Mouse (Mus musculus): ENCODE measurements around the gene Rad9b. TPM values are rescaled to one million over a fixed set of nuclear protein-coding genes. Genes with fewer than 3 reads are reported as not detected.

Gene Rad9b
- polyA plus RNA-seq, 1 experiment from 2014 or later: 17.1 TPM

DNA sequence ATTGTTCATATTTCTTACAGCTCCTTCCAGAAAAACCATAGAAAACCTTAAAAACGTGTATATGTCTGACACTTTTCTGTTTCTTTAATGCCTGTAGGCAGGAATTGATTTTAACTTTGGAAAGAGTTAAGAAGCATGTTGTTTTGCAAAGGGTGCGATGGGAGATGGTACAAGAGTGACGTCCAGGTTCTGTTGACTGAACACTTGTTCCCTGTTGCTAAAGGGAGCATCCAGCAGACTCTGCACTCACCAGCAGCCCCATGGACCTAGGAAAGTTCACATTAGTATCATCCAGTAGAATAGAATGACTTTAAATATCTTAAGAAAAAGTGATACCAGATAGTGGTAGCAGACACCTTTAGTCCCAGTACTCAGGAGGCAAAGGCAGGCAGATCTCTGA lies 47.5 kb downstream of the Rad9b start:
- Histone ChIP-seq H3K36me3 (peaks cover 21% of the 10 kb centered on the region), H3K9ac (no peak overlapping the region), H3K4me2 (no peak overlapping the region), H3K9me3 (no peaks in the 10 kb centered on the region), H3K27ac (no peak overlapping the region), H3K4me3 (no peak overlapping the region), H3K4me1 (peaks cover 30% of the 10 kb centered on the region), H3K27me3 (no peaks in the 10 kb centered on the region)
- WGBS: 78% methylated on average over 3 of the region's 3 CpGs
- ATAC-seq (ENCODE audit: insufficient number of reproducible peaks, insufficient read depth, low FRiP score, low TSS enrichment, low read depth): no peak

- Histone ChIP-seq H3K4me2 (no peak overlapping the region), H3K27ac (no peak overlapping the region), H3K27me3 (no peaks in the 10 kb centered on the region), H3K4me1 (peaks cover 30% of the 10 kb centered on the region), H3K9ac (no peak overlapping the region), H3K9me3 (no peaks in the 10 kb centered on the region), H3K4me3 (no peak overlapping the region), H3K36me3 (peaks cover 12% of the 10 kb centered on the region; the same call in 1 of the 2 replicates)
- WGBS: 93% methylated on average over 7 of the region's 7 CpGs
- no peak for ATAC-seq (ENCODE audit: insufficient number of reproducible peaks, insufficient read depth, low FRiP score, low TSS enrichment, low read depth)
Observed at GRCm38 (mm10) chr5:122305472-122305871, 48.6 kb downstream of the Rad9b start.

- no peaks in the 10 kb centered on the region for H3K27me3 ChIP-seq
- no peak overlapping the region for H3K4me3 ChIP-seq
- H3K4me1 ChIP-seq: peaks cover 38% of the 10 kb centered on the region
- peak overlapping the region; percentile 51; the same call in 1 of the 2 replicates for H3K27ac ChIP-seq
- H3K9ac ChIP-seq: no peak overlapping the region
- H3K9me3 ChIP-seq: no peaks in the 10 kb centered on the region
- no peak for ATAC-seq (ENCODE audit: insufficient number of reproducible peaks, insufficient read depth, low FRiP score, low TSS enrichment, low read depth)
- H3K36me3 ChIP-seq: peaks cover 10% of the 10 kb centered on the region; the same call in 1 of the 2 replicates
- WGBS: 76% methylated on average over 6 of the region's 6 CpGs
- H3K4me2 ChIP-seq: no peak overlapping the region
Observed at GRCm38 (mm10) chr5:122304541-122304940, 49.5 kb downstream of the Rad9b start.

DNA sequence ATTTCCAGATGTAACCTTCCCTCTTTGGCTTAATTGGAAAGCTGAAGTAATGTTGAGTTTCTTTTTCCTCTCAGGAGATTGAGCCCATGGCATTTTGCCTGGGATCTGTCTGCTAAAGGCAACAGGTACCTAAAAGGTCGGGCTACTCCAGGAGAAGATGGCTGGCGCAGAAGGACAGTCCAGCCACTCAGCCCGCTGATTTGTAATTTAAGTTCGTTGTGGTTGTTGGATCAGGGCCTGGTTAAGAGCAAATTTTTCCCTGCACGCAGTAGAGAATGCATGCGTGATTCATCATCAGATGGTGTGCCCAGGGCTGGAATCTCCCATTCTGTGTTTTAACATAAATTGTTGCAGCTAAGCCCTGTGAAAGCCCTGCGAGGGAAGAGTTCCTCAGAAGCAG lies 50.1 kb downstream of the Rad9b start:
- WGBS: 78% methylated on average over 7 of the region's 7 CpGs
- H3K4me2 ChIP-seq: no peak overlapping the region
- H3K9me3 ChIP-seq: no peaks in the 10 kb centered on the region
- H3K9ac ChIP-seq: no peak overlapping the region
- peaks cover 8% of the 10 kb centered on the region; the same call in 1 of the 2 replicates for H3K36me3 ChIP-seq
- H3K4me3 ChIP-seq: no peak overlapping the region
- H3K27ac ChIP-seq: peak overlapping the region; percentile 51; the same call in 1 of the 2 replicates
- no peaks in the 10 kb centered on the region for H3K27me3 ChIP-seq
- peaks cover 38% of the 10 kb centered on the region for H3K4me1 ChIP-seq
- no peak for ATAC-seq (ENCODE audit: insufficient number of reproducible peaks, insufficient read depth, low FRiP score, low TSS enrichment, low read depth)

DNA sequence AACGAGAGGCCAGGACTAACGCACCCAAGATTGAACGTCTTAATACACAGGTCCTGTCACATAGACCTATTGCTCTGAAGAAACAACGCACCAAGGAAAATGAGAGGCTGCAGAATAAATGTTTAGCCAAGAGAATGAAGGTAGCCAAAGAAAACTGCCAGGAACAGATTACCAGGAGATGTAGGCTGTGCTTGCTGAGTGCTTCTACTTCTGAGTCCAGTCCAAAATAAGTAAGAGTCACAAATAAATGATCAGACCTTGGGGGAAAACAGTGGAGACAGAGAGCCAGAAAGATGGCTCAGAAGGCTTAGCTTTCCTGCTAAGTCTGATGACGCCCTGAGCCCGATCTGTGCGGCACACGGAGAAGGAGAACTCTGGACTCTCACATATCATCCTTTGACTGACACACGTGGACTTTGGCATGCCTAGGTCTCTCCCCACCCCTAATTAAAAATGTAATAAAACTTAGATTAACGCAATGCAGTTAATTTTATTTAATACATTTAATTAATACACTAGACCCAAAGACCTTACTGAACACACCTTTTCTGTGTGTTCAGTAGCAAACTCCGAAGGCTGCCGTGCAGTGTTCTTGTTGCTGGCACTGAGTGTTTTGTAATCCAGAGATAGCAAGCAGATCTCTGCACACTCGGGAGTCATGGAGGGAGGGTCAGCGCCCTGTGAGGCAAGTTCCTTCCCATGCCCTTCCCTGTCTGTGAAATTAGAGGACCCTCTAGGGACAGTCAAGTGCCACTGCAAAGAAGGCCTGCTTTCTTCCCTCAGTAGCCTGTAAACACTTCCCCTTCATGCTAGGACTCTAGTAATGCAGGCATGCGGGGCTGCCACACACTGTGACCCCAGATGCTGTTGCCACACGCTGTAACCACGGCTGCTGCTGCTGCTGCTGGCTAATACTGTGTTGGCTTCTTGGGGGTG lies 51.0 kb downstream of the Rad9b start:
- no peak for ATAC-seq (ENCODE audit: insufficient number of reproducible peaks, insufficient read depth, low FRiP score, low TSS enrichment, low read depth)
- no peak overlapping the region for H3K9ac ChIP-seq

GRCm38 (mm10) chr5:122300071-122300518 lies 53.9 kb downstream of the Rad9b start:
- no peak overlapping the region for H3K4me2 ChIP-seq
- no peak overlapping the region for H3K27ac ChIP-seq
- peaks cover 38% of the 10 kb centered on the region for H3K4me1 ChIP-seq
- H3K36me3 ChIP-seq: 0 out of 2 replicates have a peak, but pooled peaks cover 1% of the 10 kb centered on the region
- H3K4me3 ChIP-seq: no peak overlapping the region
- H3K9me3 ChIP-seq: no peaks in the 10 kb centered on the region
- WGBS: 77% methylated on average over 6 of the region's 6 CpGs
- H3K9ac ChIP-seq: no peak overlapping the region
- H3K27me3 ChIP-seq: no peaks in the 10 kb centered on the region
- ATAC-seq (ENCODE audit: insufficient number of reproducible peaks, insufficient read depth, low FRiP score, low TSS enrichment, low read depth): no peak

More for the DNA sequence above, 51.0 kb downstream of the Rad9b start:
- H3K36me3 ChIP-seq: no peaks in the 10 kb centered on the region
- no peak overlapping the region for H3K4me3 ChIP-seq
- H3K4me1 ChIP-seq: peaks cover 38% of the 10 kb centered on the region
- no peaks in the 10 kb centered on the region for H3K27me3 ChIP-seq
- H3K4me2 ChIP-seq: no peak overlapping the region
- H3K27ac ChIP-seq: peak overlapping the region; percentile 5; the same call in 1 of the 2 replicates
- H3K9me3 ChIP-seq: no peaks in the 10 kb centered on the region
- 63% methylated on average over 17 of the region's 17 CpGs for WGBS

DNA sequence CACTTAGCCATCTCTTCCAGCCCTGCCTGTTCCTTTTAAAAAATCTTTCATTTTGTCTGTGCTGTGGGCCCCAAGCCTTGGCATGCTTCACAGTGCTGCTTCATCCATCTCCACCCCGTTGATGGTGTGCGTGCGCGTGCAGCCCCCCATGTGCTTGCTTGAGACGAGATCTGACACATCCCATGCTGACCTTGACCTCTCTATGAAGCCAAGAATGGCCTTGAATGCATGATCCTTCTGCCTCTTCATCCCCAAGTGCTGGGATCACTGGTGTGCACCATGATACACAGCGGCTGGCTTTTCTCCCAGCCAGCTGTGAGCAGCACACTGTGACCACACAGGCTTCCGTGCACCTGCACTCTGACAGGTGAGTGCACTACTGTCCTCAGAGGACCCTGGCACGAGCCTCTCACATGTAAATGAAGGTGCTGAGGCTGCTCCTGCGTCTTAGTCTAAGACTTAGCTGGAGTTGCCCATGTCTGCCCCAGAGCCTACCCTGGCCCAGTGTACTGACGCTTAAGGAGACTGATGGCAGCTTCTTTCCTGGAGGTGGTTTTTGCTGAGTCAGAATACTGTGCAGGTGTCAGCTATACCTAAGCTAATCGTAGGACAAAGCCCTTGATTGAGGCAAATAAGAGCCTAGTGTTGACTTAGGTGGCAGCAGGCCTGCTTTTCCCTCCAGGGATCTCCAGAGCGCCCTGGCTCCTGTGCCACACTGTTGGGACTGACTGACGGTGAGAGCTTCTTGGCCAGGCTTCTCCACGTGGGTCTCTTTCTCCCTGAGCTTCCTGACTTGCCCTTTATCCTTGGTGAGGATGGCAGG lies 58.7 kb downstream of the Rad9b start:
- Histone ChIP-seq H3K4me1 (peaks cover 8% of the 10 kb centered on the region; the same call in 1 of the 2 replicates), H3K36me3 (0 out of 2 replicates have a peak, but pooled peaks cover 3% of the 10 kb centered on the region), H3K4me2 (no peak overlapping the region), H3K4me3 (no peak overlapping the region), H3K27ac (no peak overlapping the region), H3K27me3 (no peaks in the 10 kb centered on the region), H3K9me3 (no peaks in the 10 kb centered on the region), H3K9ac (no peak overlapping the region)
- WGBS: 78% methylated on average over 14 of the region's 14 CpGs
- no peak for ATAC-seq (ENCODE audit: insufficient number of reproducible peaks, insufficient read depth, low FRiP score, low TSS enrichment, low read depth)

DNA sequence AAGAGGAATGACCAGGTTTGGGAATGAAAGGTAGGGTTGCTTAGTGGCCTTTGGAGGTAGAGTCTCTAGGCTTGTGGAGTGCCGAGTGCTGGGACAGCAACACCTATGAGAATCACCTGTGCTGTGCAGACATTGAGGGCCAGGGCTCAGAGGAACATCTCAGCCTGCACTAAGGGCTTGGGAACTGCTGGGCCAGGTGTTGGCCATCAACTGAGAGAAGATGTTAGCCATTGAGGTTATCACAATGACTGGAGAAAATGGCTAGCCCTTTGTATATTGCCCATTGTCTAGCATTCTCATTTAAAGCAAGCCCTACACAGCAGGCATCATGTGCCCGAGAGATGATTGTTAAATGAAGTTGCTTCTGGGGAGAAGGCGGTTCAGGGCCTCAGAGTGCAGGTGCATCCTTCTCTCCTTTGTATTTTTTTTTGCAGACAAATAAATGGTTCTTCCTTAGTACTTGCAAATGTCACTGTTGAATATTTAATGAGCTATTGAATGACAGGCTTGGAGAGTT lies 59.8 kb downstream of the Rad9b start:
- Histone ChIP-seq H3K4me3 (no peak overlapping the region), H3K4me1 (no peaks in the 10 kb centered on the region; the same call in 1 of the 2 replicates), H3K27ac (no peak overlapping the region), H3K9me3 (no peaks in the 10 kb centered on the region), H3K9ac (no peak overlapping the region), H3K27me3 (no peaks in the 10 kb centered on the region), H3K4me2 (no peak overlapping the region), H3K36me3 (peaks cover 8% of the 10 kb centered on the region; the same call in 1 of the 2 replicates)
- ATAC-seq (ENCODE audit: insufficient number of reproducible peaks, insufficient read depth, low FRiP score, low TSS enrichment, low read depth): no peak
- WGBS: 88% methylated on average over 3 of the region's 3 CpGs

- H3K27ac ChIP-seq: no peak overlapping the region
- no peak overlapping the region for H3K4me3 ChIP-seq
- peaks cover 4% of the 10 kb centered on the region; the same call in 1 of the 2 replicates for H3K4me1 ChIP-seq
- no peak overlapping the region for H3K4me2 ChIP-seq
- no peaks in the 10 kb centered on the region for H3K9me3 ChIP-seq
- H3K36me3 ChIP-seq: peaks cover 12% of the 10 kb centered on the region
- no peak overlapping the region for H3K9ac ChIP-seq
- ATAC-seq (ENCODE audit: insufficient number of reproducible peaks, insufficient read depth, low FRiP score, low TSS enrichment, low read depth): no peak
- no peaks in the 10 kb centered on the region for H3K27me3 ChIP-seq
- WGBS: 80% methylated on average over 6 of the region's 6 CpGs
Observed at GRCm38 (mm10) chr5:122293131-122293530, 60.9 kb downstream of the Rad9b start.

GRCm38 (mm10) chr5:122291553-122292339 lies 62.3 kb downstream of the Rad9b start:
- H3K36me3 ChIP-seq: peaks cover 22% of the 10 kb centered on the region
- H3K4me2 ChIP-seq: no peak overlapping the region
- H3K27ac ChIP-seq: no peak overlapping the region
- H3K27me3 ChIP-seq: no peaks in the 10 kb centered on the region
- peaks cover 4% of the 10 kb centered on the region; the same call in 1 of the 2 replicates for H3K4me1 ChIP-seq
- no peaks in the 10 kb centered on the region for H3K9me3 ChIP-seq
- ATAC-seq (ENCODE audit: insufficient number of reproducible peaks, insufficient read depth, low FRiP score, low TSS enrichment, low read depth): no peak
- H3K9ac ChIP-seq: 0 out of 2 replicates have a peak overlapping the region, but pooled peaks have one; percentile 4
- H3K4me3 ChIP-seq: no peak overlapping the region
- 71% methylated on average over 17 of the region's 17 CpGs for WGBS
